Mouse (Mus musculus) liver, embryonic 13.5 days (tissue): ENCODE data around the gene Rps6. TPM values are rescaled to one million over a fixed set of nuclear protein-coding genes. Genes with fewer than 3 reads are reported as not detected.

ENCODE experiments used
- ATAC-seq: fragments of 200-750 bp; cut with Nextera tagmentation; 2 replicates; pipeline ENCODE4 v1.8.0; 2017; ENCODE audit warnings: low read depth, mild to moderate bottlenecking, moderate number of reproducible peaks, moderate library complexity
- DNase-seq: peaks from one replicate; pipeline ENCODE4 v3.0.0; 2022
- H3K27ac ChIP-seq: fragments of 300-500 bp; sonication (generic); 2 replicates; pipeline ENCODE4 v1.5.1; 2015; ENCODE audit warnings: moderate library complexity, mild to moderate bottlenecking, inconsistent platforms
- H3K27me3 ChIP-seq: fragments of 300-500 bp; sonication (generic); 2 replicates; pipeline ENCODE4 v1.6.1; 2015; ENCODE audit warnings: mild to moderate bottlenecking, inconsistent platforms
- H3K36me3 ChIP-seq: fragments of 300-500 bp; sonication (generic); 2 replicates; pipeline ENCODE4 v1.6.1; 2015; ENCODE audit warnings: mild to moderate bottlenecking, inconsistent platforms
- H3K4me1 ChIP-seq: fragments of 300-500 bp; sonication (generic); replicated peaks from 2 replicates; pipeline ENCODE4 v1.6.1; 2015; ENCODE audit warnings: inconsistent platforms
- H3K4me2 ChIP-seq: fragments of 300-500 bp; sonication (generic); 2 replicates; pipeline ENCODE4 v1.6.1; 2015; ENCODE audit warnings: inconsistent platforms, mild to moderate bottlenecking, moderate library complexity
- H3K4me3 ChIP-seq: fragments of 300-500 bp; sonication (generic); replicated peaks from 2 replicates; pipeline ENCODE4 v1.5.1; 2015; ENCODE audit warnings: mild to moderate bottlenecking, inconsistent platforms
- H3K9ac ChIP-seq: fragments of 300-500 bp; sonication (generic); 2 replicates; pipeline ENCODE4 v1.6.1; 2015; ENCODE audit warnings: mild to moderate bottlenecking, inconsistent platforms
- H3K9me3 ChIP-seq: fragments of 300-500 bp; sonication (generic); replicated peaks from 2 replicates; pipeline ENCODE4 v1.6.1; 2016; ENCODE audit warnings: inconsistent platforms
- WGBS: fragments of 180-500 bp; shearing (Covaris S2); methylation state at CpG from one replicate; pipeline ENCODE4 v1.1.7; 2015; ENCODE audit not compliant: insufficient replicate concordance; 5-methylcytosine and 5-hydroxymethylcytosine counted together
- polyA plus RNA-seq: library from polyadenylated mRNA; unstranded; fragments of >200 nt; fragmentation: Nextera tagmentation; extraction: Ambion mirVana; gene quantifications from 2 replicates; pipeline ENCODE4 v1.2.1, GENCODE M21; 2015

Gene Rps6
- polyA plus RNA-seq, result 624 and 653 TPM in 2 replicates

- Histone ChIP-seq H3K4me1 (peaks cover 27% of the 10 kb centered on the region), H3K4me3 (peak within 1 kb of the TSS; percentile 96), H3K27ac (peak within 1 kb of the TSS; percentile 91), H3K9ac (peak within 1 kb of the TSS; percentile 99), H3K4me2 (peak within 1 kb of the TSS; percentile 82), H3K27me3 (no peaks in the 10 kb centered on the region), H3K9me3 (no peaks in the 10 kb centered on the region), H3K36me3 (peaks cover 37% of the 10 kb centered on the region)
- under 1% methylated on average over 67 of the region's 68 CpGs for WGBS
- ATAC-seq (peak; percentile 96), DNase-seq (peak; percentile 87)
Observed at GRCm38 (mm10) chr4:86857113-86858069, at the start of gene Rps6. Gene Rps6, minus strand, starts transcription at chr4:86857412.

DNA sequence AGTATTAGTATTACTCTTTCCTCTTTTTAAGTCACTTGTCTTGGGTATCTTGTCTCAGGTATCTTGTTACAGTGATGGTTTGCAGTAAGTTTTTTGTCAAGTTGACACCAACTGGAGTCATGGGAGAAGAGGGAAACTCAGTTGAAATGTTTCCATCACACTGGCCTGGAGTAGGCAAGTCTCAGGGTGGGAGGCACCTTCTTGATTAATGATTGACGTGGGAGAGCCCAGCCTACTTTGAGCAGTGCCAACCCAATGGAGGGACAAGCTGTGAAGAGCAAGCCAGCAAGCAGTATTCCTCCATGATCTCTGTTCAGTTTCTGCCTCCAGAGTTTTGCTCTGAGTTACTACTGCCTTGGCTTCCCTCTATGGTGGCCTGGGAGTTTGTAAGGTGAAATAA lies 48.7 kb upstream of the Rps6 start:
- Histone ChIP-seq H3K9ac (no peak overlapping the region), H3K4me1 (peaks cover 5% of the 10 kb centered on the region; the same call in 1 of the 2 replicates), H3K4me2 (no peak overlapping the region), H3K27me3 (no peaks in the 10 kb centered on the region), H3K36me3 (no peaks in the 10 kb centered on the region), H3K4me3 (no peak overlapping the region), H3K27ac (no peak overlapping the region), H3K9me3 (no peaks in the 10 kb centered on the region)
- 75% methylated on average over 1 of the region's 1 CpGs for WGBS
- DNase-seq (no peak), ATAC-seq (peak; percentile 46)

GRCm38 (mm10) chr4:86904969-86905368 lies 47.8 kb upstream of the Rps6 start:
- Histone ChIP-seq H3K27me3 (no peaks in the 10 kb centered on the region), H3K4me3 (no peak overlapping the region), H3K4me2 (no peak overlapping the region), H3K36me3 (no peaks in the 10 kb centered on the region), H3K9ac (no peak overlapping the region), H3K4me1 (peaks cover 5% of the 10 kb centered on the region; the same call in 1 of the 2 replicates), H3K9me3 (no peaks in the 10 kb centered on the region), H3K27ac (no peak overlapping the region)
- DNase-seq (no peak), ATAC-seq (no peak)
- WGBS, result 28% methylated on average over 3 of the region's 3 CpGs

GRCm38 (mm10) chr4:86902351-86902750 lies 45.1 kb upstream of the Rps6 start:
- Histone ChIP-seq H3K4me1 (peaks cover 12% of the 10 kb centered on the region), H3K4me3 (no peak overlapping the region), H3K9ac (no peak overlapping the region), H3K27me3 (no peaks in the 10 kb centered on the region), H3K27ac (0 out of 2 replicates have a peak overlapping the region, but pooled peaks have one; percentile 34), H3K9me3 (no peaks in the 10 kb centered on the region), H3K4me2 (no peak overlapping the region), H3K36me3 (no peaks in the 10 kb centered on the region)
- no peak for DNase-seq
- ATAC-seq, result peak; percentile 55; the same call in 1 of the 2 replicates
- WGBS, result 17% methylated on average over 6 of the region's 6 CpGs

GRCm38 (mm10) chr4:86898791-86899474 lies 41.7 kb upstream of the Rps6 start:
- ATAC-seq (peak; percentile 27), DNase-seq (no peak)
- WGBS, result 30% methylated on average over 14 of the region's 14 CpGs
- Histone ChIP-seq H3K27me3 (no peaks in the 10 kb centered on the region), H3K27ac (peak overlapping the region; percentile 26; the same call in 1 of the 2 replicates), H3K4me1 (peaks cover 7% of the 10 kb centered on the region; the same call in 1 of the 2 replicates), H3K9ac (no peak overlapping the region), H3K4me3 (no peak overlapping the region), H3K4me2 (no peak overlapping the region), H3K36me3 (no peaks in the 10 kb centered on the region), H3K9me3 (no peaks in the 10 kb centered on the region)

GRCm38 (mm10) chr4:86897411-86897810 lies 40.2 kb upstream of the Rps6 start:
- Histone ChIP-seq H3K9ac (no peak overlapping the region), H3K27ac (no peak overlapping the region), H3K4me1 (peaks cover 7% of the 10 kb centered on the region; the same call in 1 of the 2 replicates), H3K9me3 (no peaks in the 10 kb centered on the region), H3K4me3 (no peak overlapping the region), H3K36me3 (no peaks in the 10 kb centered on the region), H3K27me3 (no peaks in the 10 kb centered on the region), H3K4me2 (no peak overlapping the region)
- ATAC-seq (0 out of 2 replicates have a peak, but pooled peaks have one; percentile 41), DNase-seq (no peak)
- 51% methylated on average over 7 of the region's 7 CpGs for WGBS

- no peaks in the 10 kb centered on the region for H3K27me3 ChIP-seq
- WGBS, result 62% methylated on average over 5 of the region's 5 CpGs
- no peak overlapping the region for H3K9ac ChIP-seq
- H3K4me1 ChIP-seq, result peaks cover 28% of the 10 kb centered on the region
- DNase-seq (no peak), ATAC-seq (no peak)
- H3K36me3 ChIP-seq, result no peaks in the 10 kb centered on the region
- H3K27ac ChIP-seq, result no peak overlapping the region
- H3K9me3 ChIP-seq, result no peaks in the 10 kb centered on the region
- no peak overlapping the region for H3K4me3 ChIP-seq
- H3K4me2 ChIP-seq, result no peak overlapping the region
Observed at GRCm38 (mm10) chr4:86887879-86888278, 30.7 kb upstream of the Rps6 start.

GRCm38 (mm10) chr4:86886160-86886878 lies 29.1 kb upstream of the Rps6 start:
- Histone ChIP-seq H3K4me3 (peak overlapping the region; percentile 58), H3K27me3 (no peaks in the 10 kb centered on the region), H3K4me1 (peaks cover 28% of the 10 kb centered on the region), H3K36me3 (no peaks in the 10 kb centered on the region), H3K4me2 (peak overlapping the region; percentile 83), H3K9me3 (no peaks in the 10 kb centered on the region), H3K27ac (peak overlapping the region; percentile 75), H3K9ac (peak overlapping the region; percentile 62)
- WGBS, result 1% methylated on average over 18 of the region's 18 CpGs
- ATAC-seq (peak; percentile 83), DNase-seq (peak; percentile 51)

DNA sequence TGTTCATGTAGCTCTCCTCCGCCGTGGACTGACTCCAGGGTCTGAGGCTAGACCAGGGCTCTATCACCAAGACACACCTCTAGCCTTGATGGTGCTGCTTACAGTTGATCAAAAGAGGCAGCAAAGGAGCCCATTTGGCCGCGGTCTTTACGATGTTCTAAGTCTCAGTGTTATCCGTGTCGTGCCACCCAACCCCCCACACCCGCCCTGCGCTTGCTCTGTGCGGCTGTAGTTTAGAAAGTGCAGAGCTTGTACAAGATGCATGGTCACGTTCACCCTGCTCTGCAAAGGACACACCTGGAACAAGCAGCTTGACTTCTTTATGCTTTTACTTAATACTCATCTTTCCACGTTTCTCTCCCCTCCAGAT lies 28.6 kb upstream of the Rps6 start:
- H3K9me3 ChIP-seq, result no peaks in the 10 kb centered on the region
- 8% methylated on average over 12 of the region's 12 CpGs for WGBS
- peak overlapping the region; percentile 58 for H3K4me3 ChIP-seq
- peak; percentile 79 for ATAC-seq
- peaks cover 28% of the 10 kb centered on the region for H3K4me1 ChIP-seq
- no peaks in the 10 kb centered on the region for H3K27me3 ChIP-seq
- DNase-seq, result no peak
- peak overlapping the region; percentile 75 for H3K27ac ChIP-seq
- H3K9ac ChIP-seq, result peak overlapping the region; percentile 62
- no peaks in the 10 kb centered on the region for H3K36me3 ChIP-seq
- H3K4me2 ChIP-seq, result peak overlapping the region; percentile 83

GRCm38 (mm10) chr4:86884945-86885344 lies 27.7 kb upstream of the Rps6 start:
- 22% methylated on average over 4 of the region's 4 CpGs for WGBS
- peak; percentile 41 for DNase-seq
- Histone ChIP-seq H3K4me3 (no peak overlapping the region), H3K4me2 (no peak overlapping the region), H3K9me3 (no peaks in the 10 kb centered on the region; the same call in 1 of the 2 replicates), H3K9ac (no peak overlapping the region), H3K36me3 (no peaks in the 10 kb centered on the region), H3K4me1 (peaks cover 28% of the 10 kb centered on the region), H3K27me3 (no peaks in the 10 kb centered on the region), H3K27ac (no peak overlapping the region)
- no peak for ATAC-seq

- ATAC-seq (no peak), DNase-seq (no peak)
- Histone ChIP-seq H3K27me3 (no peaks in the 10 kb centered on the region), H3K27ac (no peak overlapping the region), H3K4me3 (no peak overlapping the region), H3K4me1 (peaks cover 27% of the 10 kb centered on the region), H3K9me3 (no peaks in the 10 kb centered on the region; the same call in 1 of the 2 replicates), H3K4me2 (no peak overlapping the region), H3K36me3 (no peaks in the 10 kb centered on the region), H3K9ac (no peak overlapping the region)
- WGBS, result 44% methylated on average over 2 of the region's 2 CpGs
Observed at GRCm38 (mm10) chr4:86882413-86882812, 25.2 kb upstream of the Rps6 start.
